Mouse (Mus musculus) cerebellum, postnatal 4 days (tissue): Measurements from ENCODE around the gene Grik3.

Experiments used
- DNase-seq, 2 experiments: peaks; one replicate each; pipeline ENCODE4 v3.0.0; 2022; ENCODE audit warnings: low spot score in 2 of 2, mixed read lengths in 1 of 2

The Grik3 gene

DNA sequence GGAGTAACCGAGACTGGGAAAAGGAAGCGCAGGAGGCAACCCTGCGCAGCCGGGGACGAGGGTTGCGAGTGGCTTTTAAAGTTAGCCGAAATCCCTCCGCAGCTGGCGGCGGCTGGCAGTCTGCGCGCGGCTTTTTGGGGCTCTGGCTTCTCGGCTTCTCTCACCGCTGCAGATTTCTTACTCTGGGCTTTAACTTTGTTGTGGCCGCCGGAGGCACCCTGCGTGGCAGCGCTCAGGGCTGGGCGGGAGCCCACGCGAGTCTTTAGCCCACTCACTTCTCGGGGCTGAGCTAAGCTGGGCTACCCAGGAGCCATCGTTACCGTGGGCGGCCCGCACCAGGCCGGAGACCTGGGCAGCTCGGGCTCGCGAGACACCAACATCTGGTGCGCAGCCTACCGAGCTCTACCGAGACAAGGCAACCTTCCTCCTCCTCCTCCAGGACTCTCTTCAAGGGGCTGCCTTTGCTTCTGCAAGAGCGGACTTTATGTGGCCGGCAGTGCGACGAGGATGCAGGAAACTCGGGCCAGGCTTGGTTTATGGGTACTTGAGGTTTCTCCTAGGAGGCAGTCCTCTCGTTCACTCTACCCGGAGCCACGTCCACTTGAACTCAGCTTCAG lies 1.1 kb downstream of the Grik3 start:
- no peak for DNase-seq

DNA sequence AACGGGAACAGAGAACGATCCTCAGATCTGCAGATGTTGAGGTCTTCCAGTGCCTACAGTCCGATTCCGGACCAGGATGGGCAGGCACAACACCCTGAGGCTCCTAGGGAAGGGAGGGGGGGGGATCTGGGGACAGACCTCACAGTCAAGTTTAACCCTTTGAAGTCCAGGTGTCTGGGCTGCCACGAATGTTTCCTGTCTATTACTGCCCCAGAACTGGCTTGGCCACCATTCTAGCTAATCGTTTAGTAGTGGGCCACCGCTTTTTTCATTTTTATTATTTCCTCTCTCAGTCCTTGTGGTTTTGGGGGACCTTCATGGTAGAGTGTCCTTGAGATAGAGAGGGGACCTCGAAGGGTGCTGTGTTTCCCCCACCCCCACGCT lies 1.6 kb downstream of the Grik3 start:
- DNase-seq: no peak

- peak in 1 of 2 experiments; percentile 78 for DNase-seq
These were observed 2.2 kb downstream of the Grik3 start for GRCm38 (mm10) chr4:125492706-125493105.

DNA sequence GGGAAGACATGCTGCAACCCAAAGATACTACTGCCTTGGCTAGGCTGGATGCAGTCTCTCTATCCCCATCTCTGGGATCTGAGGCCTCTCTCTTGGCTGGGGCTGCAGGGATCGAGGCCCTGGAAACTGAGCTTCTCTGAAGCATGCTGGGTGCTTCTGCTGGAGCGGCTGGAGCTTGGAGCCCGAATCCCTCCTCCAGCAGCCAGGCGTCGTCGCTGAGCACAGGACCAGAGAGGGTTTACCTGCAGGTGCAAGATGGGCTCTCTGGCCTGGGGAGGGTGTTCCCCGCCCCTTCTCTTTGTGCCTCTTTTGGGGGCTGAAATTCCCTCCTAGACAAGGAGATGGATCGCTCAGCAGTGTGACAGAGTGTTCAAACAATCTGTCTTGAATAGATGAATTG lies 2.6 kb downstream of the Grik3 start:
- DNase-seq: no peak

DNA sequence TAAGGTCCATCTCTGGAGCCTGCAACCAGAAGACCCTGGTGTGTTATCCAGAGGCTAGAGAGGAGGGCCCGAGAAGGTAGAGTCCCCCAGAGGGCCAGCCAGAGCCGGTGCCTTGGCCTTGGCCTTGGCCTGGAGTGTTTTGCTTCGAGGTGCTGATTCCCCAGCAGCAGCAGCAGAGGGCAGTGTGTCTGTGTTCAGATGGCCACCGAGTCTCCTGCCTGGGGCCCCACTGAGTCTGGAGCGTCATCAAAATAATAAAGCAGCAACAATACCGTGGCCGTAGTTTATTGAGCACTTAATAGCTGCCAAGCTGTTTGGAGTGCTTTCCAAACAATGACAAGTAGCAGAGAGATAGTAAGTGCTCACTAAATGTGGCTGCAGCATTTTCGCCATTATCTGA lies 5.0 kb downstream of the Grik3 start:
- DNase-seq: no peak

DNA sequence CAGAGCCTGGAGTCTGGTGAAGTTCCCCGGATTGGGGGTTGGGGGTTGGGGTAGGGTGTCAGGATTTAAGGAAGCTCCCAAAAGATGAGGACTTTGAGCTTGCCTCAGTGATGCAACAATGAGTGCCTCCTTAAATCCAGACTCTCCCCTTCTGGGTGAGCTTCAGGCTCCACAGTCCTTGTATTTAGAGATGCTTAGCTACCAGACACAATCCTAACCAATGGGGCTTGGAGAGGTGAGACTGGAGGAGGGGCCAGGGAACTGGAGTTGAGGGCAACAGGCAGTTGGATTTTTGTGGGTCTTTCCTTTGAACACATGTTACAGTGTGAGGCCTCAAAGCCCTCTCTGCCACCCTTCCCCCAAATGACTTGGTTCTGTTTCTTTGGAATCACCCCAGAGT lies 6.5 kb downstream of the Grik3 start:
- no peak for DNase-seq

DNA sequence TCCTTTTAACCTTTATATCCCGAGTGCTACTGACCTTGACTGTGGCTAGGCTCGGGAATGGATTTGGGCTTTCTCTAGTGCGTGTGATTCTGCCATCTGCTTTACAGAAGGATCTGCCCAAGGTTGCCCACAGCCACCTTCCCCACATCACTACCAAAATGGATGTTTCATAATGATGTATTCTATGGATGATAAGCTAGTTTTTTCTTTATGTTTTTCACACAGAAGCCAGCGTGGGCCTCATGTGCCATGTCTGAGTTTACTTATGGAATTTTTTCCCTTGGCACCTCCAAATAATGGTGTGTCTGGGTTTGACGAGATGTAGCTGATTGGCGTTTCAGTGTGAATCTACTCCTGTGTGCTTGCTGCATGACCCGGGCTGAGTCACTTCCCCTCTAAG lies 7.0 kb downstream of the Grik3 start:
- DNase-seq: no peak

- no peak for DNase-seq
These were observed 8.4 kb downstream of the Grik3 start for GRCm38 (mm10) chr4:125498866-125499265.

- DNase-seq: no peak
These were observed 12.4 kb downstream of the Grik3 start for GRCm38 (mm10) chr4:125502861-125503260.

- no peak for DNase-seq
These were observed 21.9 kb downstream of the Grik3 start for GRCm38 (mm10) chr4:125512434-125512833.

- no peak for DNase-seq
These were observed 25.1 kb downstream of the Grik3 start for GRCm38 (mm10) chr4:125515646-125516045.

GRCm38 (mm10) chr4:125516612-125517011 lies 26.1 kb downstream of the Grik3 start:
- DNase-seq: no peak

DNA sequence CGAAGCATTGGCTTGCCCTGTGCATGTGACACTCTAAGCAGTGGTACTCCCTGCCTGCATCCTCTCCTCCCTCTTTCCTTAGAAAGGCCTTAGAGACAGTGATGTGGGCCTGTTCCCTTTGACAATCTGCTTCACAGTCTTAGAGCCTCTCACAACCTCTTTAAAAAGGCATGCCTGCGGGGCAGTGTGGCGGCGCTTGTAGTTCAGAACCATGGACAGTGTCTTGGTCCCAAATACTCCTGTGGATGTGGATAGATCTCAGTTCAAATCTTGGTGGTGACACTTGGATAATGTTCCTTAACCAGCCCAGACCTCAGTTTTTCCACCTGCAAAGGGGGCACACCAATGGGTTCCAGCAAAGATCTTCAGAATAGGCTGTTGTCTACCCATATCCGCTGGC lies 28.4 kb downstream of the Grik3 start:
- no peak for DNase-seq

GRCm38 (mm10) chr4:125522931-125523330 lies 32.4 kb downstream of the Grik3 start:
- no peak for DNase-seq

GRCm38 (mm10) chr4:125525266-125525665 lies 34.8 kb downstream of the Grik3 start:
- no peak for DNase-seq

- DNase-seq: no peak
These were observed 35.9 kb downstream of the Grik3 start for GRCm38 (mm10) chr4:125526425-125526824.

- no peak for DNase-seq
These were observed 43.5 kb downstream of the Grik3 start for GRCm38 (mm10) chr4:125533965-125534364.

- DNase-seq: no peak
These were observed 43.9 kb downstream of the Grik3 start for GRCm38 (mm10) chr4:125534449-125534848.

DNA sequence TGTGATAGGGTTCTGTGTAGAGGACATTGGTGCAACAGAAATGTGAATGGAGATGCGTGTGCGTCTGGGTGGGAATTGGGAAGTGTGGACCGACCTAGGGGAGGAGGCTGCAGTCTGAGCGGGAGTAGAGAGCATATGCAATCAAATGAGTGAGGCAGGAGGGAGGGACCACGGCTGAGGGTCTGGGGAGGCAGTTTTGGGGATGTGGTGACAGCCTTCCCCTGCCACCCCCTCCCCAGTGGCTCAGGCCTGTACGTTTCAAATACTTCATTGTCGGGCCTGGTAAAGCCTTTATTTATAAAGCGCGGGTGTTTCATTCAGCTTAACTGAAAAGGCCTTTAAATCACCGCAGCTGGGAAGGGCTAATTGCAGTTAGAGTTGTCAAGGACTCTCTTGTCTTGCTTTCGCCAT lies 44.5 kb downstream of the Grik3 start:
- no peak for DNase-seq

- DNase-seq: no peak
These were observed 45.0 kb downstream of the Grik3 start for GRCm38 (mm10) chr4:125535465-125535864.

DNA sequence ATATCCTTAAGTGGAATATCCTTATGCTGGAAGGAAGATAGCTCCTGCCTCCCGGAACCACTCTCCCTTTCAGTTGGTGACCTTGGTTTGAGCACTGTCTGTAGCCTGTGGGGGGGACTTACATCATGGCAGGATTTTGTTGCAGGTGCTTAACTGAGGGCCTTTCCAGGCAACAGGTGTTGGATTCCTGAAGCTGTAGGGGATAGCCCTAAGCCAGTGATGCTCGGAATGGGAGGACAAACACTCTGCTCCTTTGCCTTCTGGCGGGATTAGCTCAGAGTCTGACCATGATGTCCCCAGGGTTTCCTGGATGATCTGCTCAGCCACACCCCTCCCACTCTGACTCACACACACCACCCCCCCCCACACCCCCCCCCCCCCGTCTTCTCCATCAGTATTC lies 45.5 kb downstream of the Grik3 start:
- no peak for DNase-seq

- DNase-seq: no peak
These were observed 47.9 kb downstream of the Grik3 start for GRCm38 (mm10) chr4:125538301-125538965.

DNA sequence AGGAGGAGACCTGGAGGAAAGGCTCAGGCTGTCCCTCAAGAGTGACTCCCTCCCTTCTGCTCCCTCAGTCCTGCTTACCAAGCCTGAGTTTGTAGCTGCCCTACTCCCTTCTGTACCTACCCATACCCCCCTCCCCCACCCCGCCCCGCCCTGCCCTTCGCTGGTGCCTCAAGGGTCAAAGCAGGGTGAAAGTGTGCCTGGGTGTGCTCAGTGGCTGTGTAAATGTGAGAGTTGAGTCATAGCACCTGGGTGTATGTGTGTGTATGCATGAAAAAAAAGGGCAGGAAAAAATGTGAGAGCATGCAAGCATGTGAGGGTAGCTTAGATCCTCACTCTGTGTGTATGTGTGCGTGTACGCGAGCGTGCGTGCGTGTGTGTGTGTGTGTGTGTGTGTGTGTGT lies 49.1 kb downstream of the Grik3 start:
- DNase-seq: no peak

GRCm38 (mm10) chr4:125543171-125543570 lies 52.7 kb downstream of the Grik3 start:
- no peak for DNase-seq
